Mouse (Mus musculus): ENCODE results near the gene Tepsin.

DNA sequence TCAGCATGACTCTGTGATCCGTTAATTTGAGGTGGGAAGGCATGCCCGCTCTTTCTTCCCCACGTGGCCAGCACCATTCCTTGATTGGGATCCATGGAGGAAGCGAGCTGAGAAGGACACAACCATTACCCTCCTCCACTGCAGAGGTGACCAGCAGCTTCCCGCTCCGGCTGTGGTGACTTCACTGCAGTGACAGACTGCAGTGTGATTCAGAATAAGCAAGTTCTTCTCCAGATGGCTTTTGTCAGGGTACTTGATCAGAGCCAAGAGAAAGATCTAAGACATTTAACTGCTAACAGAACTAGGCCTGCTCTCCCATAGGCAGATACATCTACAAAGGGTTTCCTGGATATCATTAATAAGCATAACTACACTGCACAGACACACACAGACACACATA, 18.2 kb downstream of the Tepsin start:
- TF ChIP-seq TAL1 (IDR thresholded peaks at IDR 0.05; ENCODE audit: low read length), result no peak
- TF ChIP-seq GATA1 (IDR thresholded peaks at IDR 0.05; ENCODE audit: low read length), result no peak

Measured in erythroblast, embryonic 14.5 days (primary cell).